Mouse (Mus musculus): Measurements from ENCODE around the gene Casc1. TPM values are rescaled to one million over a fixed set of nuclear protein-coding genes. Genes with fewer than 3 reads are reported as not detected.

Gene Casc1
- polyA plus RNA-seq (2012; rRNA removed), result 1.2 and 1.6 TPM in 2 replicates

- Histone ChIP-seq H3K36me3 (ENCODE audit: control insufficient read depth, insufficient read depth, low read length) (0 out of 2 replicates have a peak, but pooled peaks cover under 1% of the 10 kb centered on the region), H3K4me3 (ENCODE audit: control insufficient read depth, insufficient read depth, low read length) (peak within 1 kb of the TSS; percentile 78), H3K4me1 (replicated peaks; ENCODE audit: control insufficient read depth, insufficient read depth, low read length) (0 out of 2 replicates have a peak, but pooled peaks cover 2% of the 10 kb centered on the region), H3K27me3 (ENCODE audit: control insufficient read depth, insufficient read depth, low read length) (no peaks in the 10 kb centered on the region), H3K27ac (ENCODE audit: control insufficient read depth, insufficient read depth, low read length) (peak within 1 kb of the TSS; percentile 64)
- peak; percentile 98 for DNase-seq
- WGBS, result under 1% methylated on average over 36 of the region's 36 CpGs
- TF ChIP-seq POLR2A (IDR thresholded peaks at IDR 0.05; ENCODE audit: control insufficient read depth, extremely low read depth, insufficient read depth, low read length, poor library complexity) (peak; percentile 90), CTCF (IDR thresholded peaks at IDR 0.05; ENCODE audit: borderline replicate concordance, control insufficient read depth, extremely low read depth, insufficient read depth, low read length, poor library complexity) (0 out of 2 replicates have a peak, but pooled peaks have one; percentile 24)
Observed at GRCm38 (mm10) chr6:145210816-145211338, at the start of gene Casc1, which contains the start of gene Etfrf1. Gene Casc1 (minus strand): TSS chr6:145211005. Gene Etfrf1 (plus strand): TSS chr6:145211134.

GRCm38 (mm10) chr6:145256701-145257073, 45.9 kb upstream of the Casc1 start:
- peaks cover 8% of the 10 kb centered on the region for H3K4me1 ChIP-seq (replicated peaks; ENCODE audit: control insufficient read depth, insufficient read depth, low read length)
- TF ChIP-seq POLR2A (IDR thresholded peaks at IDR 0.05; ENCODE audit: control insufficient read depth, extremely low read depth, insufficient read depth, low read length, poor library complexity) (no peak), CTCF (IDR thresholded peaks at IDR 0.05; ENCODE audit: borderline replicate concordance, control insufficient read depth, extremely low read depth, insufficient read depth, low read length, poor library complexity) (no peak)
- 8% methylated on average over 2 of the region's 2 CpGs for WGBS
- DNase-seq, result no peak
- H3K36me3 ChIP-seq (ENCODE audit: control insufficient read depth, insufficient read depth, low read length), result no peaks in the 10 kb centered on the region
- H3K27ac ChIP-seq (ENCODE audit: control insufficient read depth, insufficient read depth, low read length), result no peak overlapping the region
- no peaks in the 10 kb centered on the region for H3K27me3 ChIP-seq (ENCODE audit: control insufficient read depth, insufficient read depth, low read length)
- H3K4me3 ChIP-seq (ENCODE audit: control insufficient read depth, insufficient read depth, low read length), result no peak overlapping the region

GRCm38 (mm10) chr6:145255952-145256700, 45.3 kb upstream of the Casc1 start:
- Histone ChIP-seq H3K4me3 (ENCODE audit: control insufficient read depth, insufficient read depth, low read length) (no peak overlapping the region), H3K36me3 (ENCODE audit: control insufficient read depth, insufficient read depth, low read length) (no peaks in the 10 kb centered on the region), H3K27ac (ENCODE audit: control insufficient read depth, insufficient read depth, low read length) (no peak overlapping the region), H3K4me1 (replicated peaks; ENCODE audit: control insufficient read depth, insufficient read depth, low read length) (peaks cover 8% of the 10 kb centered on the region), H3K27me3 (ENCODE audit: control insufficient read depth, insufficient read depth, low read length) (no peaks in the 10 kb centered on the region)
- DNase-seq, result no peak
- TF ChIP-seq CTCF (IDR thresholded peaks at IDR 0.05; ENCODE audit: borderline replicate concordance, control insufficient read depth, extremely low read depth, insufficient read depth, low read length, poor library complexity) (no peak), POLR2A (IDR thresholded peaks at IDR 0.05; ENCODE audit: control insufficient read depth, extremely low read depth, insufficient read depth, low read length, poor library complexity) (no peak)
- WGBS, result 88% methylated on average over 13 of the region's 13 CpGs

- 43% methylated on average over 16 of the region's 16 CpGs for WGBS
- no peak overlapping the region for H3K27ac ChIP-seq (ENCODE audit: control insufficient read depth, insufficient read depth, low read length)
- no peak for DNase-seq
- H3K27me3 ChIP-seq (ENCODE audit: control insufficient read depth, insufficient read depth, low read length), result no peaks in the 10 kb centered on the region
- H3K4me3 ChIP-seq (ENCODE audit: control insufficient read depth, insufficient read depth, low read length), result peak overlapping the region; percentile 99
- no peak for TF ChIP-seq POLR2A (IDR thresholded peaks at IDR 0.05; ENCODE audit: control insufficient read depth, extremely low read depth, insufficient read depth, low read length, poor library complexity)
- no peak for TF ChIP-seq CTCF (IDR thresholded peaks at IDR 0.05; ENCODE audit: borderline replicate concordance, control insufficient read depth, extremely low read depth, insufficient read depth, low read length, poor library complexity)
- peaks cover 11% of the 10 kb centered on the region for H3K4me1 ChIP-seq (replicated peaks; ENCODE audit: control insufficient read depth, insufficient read depth, low read length)
- no peaks in the 10 kb centered on the region; the same call in 1 of the 2 replicates for H3K36me3 ChIP-seq (ENCODE audit: control insufficient read depth, insufficient read depth, low read length)
Observed at GRCm38 (mm10) chr6:145250820-145251219, 40.0 kb upstream of the Casc1 start.

- TF ChIP-seq POLR2A (IDR thresholded peaks at IDR 0.05; ENCODE audit: control insufficient read depth, extremely low read depth, insufficient read depth, low read length, poor library complexity) (peak; percentile 62; the same call in 1 of the 2 replicates), CTCF (IDR thresholded peaks at IDR 0.05; ENCODE audit: borderline replicate concordance, control insufficient read depth, extremely low read depth, insufficient read depth, low read length, poor library complexity) (0 out of 2 replicates have a peak, but pooled peaks have one; percentile 33)
- peak within 1 kb of the TSS; percentile 62 for H3K27ac ChIP-seq (ENCODE audit: control insufficient read depth, insufficient read depth, low read length)
Observed at GRCm38 (mm10) chr6:145250185-145250791, 39.5 kb upstream of the Casc1 start, which contains the start of gene Kras. Gene Kras (minus strand): TSS chr6:145250239.

More at GRCm38 (mm10) chr6:145250185-145250791, 39.5 kb upstream of the Casc1 start, which contains the start of gene Kras:
- H3K27me3 ChIP-seq (ENCODE audit: control insufficient read depth, insufficient read depth, low read length), result no peaks in the 10 kb centered on the region
- WGBS, result under 1% methylated on average over 80 of the region's 83 CpGs
- DNase-seq, result peak; percentile 91
- no peaks in the 10 kb centered on the region; the same call in 1 of the 2 replicates for H3K36me3 ChIP-seq (ENCODE audit: control insufficient read depth, insufficient read depth, low read length)
- H3K4me1 ChIP-seq (replicated peaks; ENCODE audit: control insufficient read depth, insufficient read depth, low read length), result peaks cover 11% of the 10 kb centered on the region
- peak within 1 kb of the TSS; percentile 99 for H3K4me3 ChIP-seq (ENCODE audit: control insufficient read depth, insufficient read depth, low read length)

Data from thymus, adult 2 months (tissue).